Mouse (Mus musculus): ENCODE results near the gene Elp4. TPM values are rescaled to one million over a fixed set of nuclear protein-coding genes. Genes with fewer than 3 reads are reported as not detected.

The Elp4 gene
- polyA plus RNA-seq, 1 experiment from 2014 or later = 47.4 TPM

DNA sequence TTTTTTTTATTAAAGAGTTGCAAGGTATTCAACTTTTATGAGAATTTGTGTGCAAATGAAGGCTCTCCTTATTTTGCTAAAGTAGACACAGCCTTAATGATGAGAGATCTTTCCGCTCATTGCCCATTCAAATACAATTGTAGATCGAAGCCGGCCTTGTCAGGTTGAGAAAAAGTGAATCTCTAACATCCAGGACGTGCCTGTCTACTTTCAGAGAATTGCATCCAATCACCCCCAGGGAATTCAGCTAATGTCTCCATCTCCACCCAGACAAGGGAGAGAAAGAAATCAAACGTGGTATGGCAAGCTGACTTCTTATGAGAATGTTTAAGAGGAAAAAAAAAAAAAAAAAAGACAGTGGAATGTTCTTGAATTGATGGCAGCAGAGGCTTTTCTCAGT is 239.4 kb downstream of the Elp4 start:
- no peak for ATAC-seq (ENCODE audit: low FRiP score, low read depth)
- Histone ChIP-seq H3K36me3 (no peaks in the 10 kb centered on the region), H3K9me3 (no peaks in the 10 kb centered on the region), H3K9ac (no peak overlapping the region), H3K27ac (no peak overlapping the region), H3K4me2 (replicated peaks) (no peak overlapping the region), H3K27me3 (replicated peaks) (peaks cover 99% of the 10 kb centered on the region), H3K4me3 (no peak overlapping the region), H3K4me1 (peaks cover 35% of the 10 kb centered on the region)
- 10% methylated on average over 5 of the region's 5 CpGs for WGBS

DNA sequence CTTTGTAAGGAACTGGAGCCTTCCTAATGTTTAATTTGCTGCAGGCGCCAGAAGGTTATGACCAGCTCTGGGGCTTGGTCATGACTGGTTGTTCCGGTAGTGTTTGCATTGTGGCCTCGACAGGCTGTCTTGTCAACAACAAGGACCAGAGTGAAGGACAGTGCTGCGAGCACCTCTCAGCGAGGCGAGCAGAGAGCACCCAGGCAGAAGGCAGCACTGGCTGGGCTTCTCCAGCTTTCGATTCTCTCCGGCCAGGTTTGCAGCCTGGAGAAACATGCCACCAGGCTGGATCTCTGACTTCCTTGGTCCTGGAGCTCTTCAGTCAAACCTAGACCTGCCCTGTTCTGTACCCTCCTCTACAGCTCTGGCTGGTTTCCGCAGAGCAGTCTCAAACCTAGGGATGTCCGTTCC is 241.3 kb downstream of the Elp4 start:
- Histone ChIP-seq H3K9ac (no peak overlapping the region), H3K27ac (no peak overlapping the region), H3K9me3 (no peaks in the 10 kb centered on the region), H3K4me3 (no peak overlapping the region), H3K27me3 (replicated peaks) (peaks cover 99% of the 10 kb centered on the region), H3K4me2 (replicated peaks) (no peak overlapping the region), H3K36me3 (no peaks in the 10 kb centered on the region), H3K4me1 (peaks cover 25% of the 10 kb centered on the region)
- no peak for ATAC-seq (ENCODE audit: low FRiP score, low read depth)
- WGBS = 8% methylated on average over 10 of the region's 10 CpGs

GRCm38 (mm10) chr2:105662606-105663005 is 241.8 kb downstream of the Elp4 start:
- no peak for ATAC-seq (ENCODE audit: low FRiP score, low read depth)
- Histone ChIP-seq H3K4me1 (peaks cover 25% of the 10 kb centered on the region), H3K36me3 (no peaks in the 10 kb centered on the region)

GRCm38 (mm10) chr2:105662121-105662520 is 242.2 kb downstream of the Elp4 start:
- no peak for ATAC-seq (ENCODE audit: low FRiP score, low read depth)
- Histone ChIP-seq H3K27ac (no peak overlapping the region), H3K9ac (no peak overlapping the region), H3K9me3 (no peaks in the 10 kb centered on the region), H3K4me2 (replicated peaks) (peak overlapping the region; percentile 52; the same call in 1 of the 2 replicates), H3K4me3 (no peak overlapping the region), H3K4me1 (peaks cover 24% of the 10 kb centered on the region), H3K36me3 (no peaks in the 10 kb centered on the region), H3K27me3 (replicated peaks) (peaks cover 94% of the 10 kb centered on the region)
- WGBS = 3% methylated on average over 16 of the region's 16 CpGs

More at GRCm38 (mm10) chr2:105662606-105663005, 241.8 kb downstream of the Elp4 start:
- H3K9me3 ChIP-seq = no peaks in the 10 kb centered on the region
- H3K27ac ChIP-seq = no peak overlapping the region
- 4% methylated on average over 7 of the region's 7 CpGs for WGBS
- H3K9ac ChIP-seq = no peak overlapping the region
- H3K4me2 ChIP-seq (replicated peaks) = no peak overlapping the region
- no peak overlapping the region for H3K4me3 ChIP-seq
- peaks cover 94% of the 10 kb centered on the region for H3K27me3 ChIP-seq (replicated peaks)

GRCm38 (mm10) chr2:105661623-105662066 is 242.7 kb downstream of the Elp4 start:
- Histone ChIP-seq H3K27me3 (replicated peaks) (peaks cover 92% of the 10 kb centered on the region), H3K27ac (no peak overlapping the region), H3K36me3 (no peaks in the 10 kb centered on the region), H3K9ac (no peak overlapping the region), H3K4me2 (replicated peaks) (peak overlapping the region; percentile 52; the same call in 1 of the 2 replicates), H3K4me1 (peaks cover 19% of the 10 kb centered on the region), H3K4me3 (no peak overlapping the region), H3K9me3 (no peaks in the 10 kb centered on the region)
- WGBS = under 1% methylated on average over 18 of the region's 18 CpGs
- no peak for ATAC-seq (ENCODE audit: low FRiP score, low read depth)

DNA sequence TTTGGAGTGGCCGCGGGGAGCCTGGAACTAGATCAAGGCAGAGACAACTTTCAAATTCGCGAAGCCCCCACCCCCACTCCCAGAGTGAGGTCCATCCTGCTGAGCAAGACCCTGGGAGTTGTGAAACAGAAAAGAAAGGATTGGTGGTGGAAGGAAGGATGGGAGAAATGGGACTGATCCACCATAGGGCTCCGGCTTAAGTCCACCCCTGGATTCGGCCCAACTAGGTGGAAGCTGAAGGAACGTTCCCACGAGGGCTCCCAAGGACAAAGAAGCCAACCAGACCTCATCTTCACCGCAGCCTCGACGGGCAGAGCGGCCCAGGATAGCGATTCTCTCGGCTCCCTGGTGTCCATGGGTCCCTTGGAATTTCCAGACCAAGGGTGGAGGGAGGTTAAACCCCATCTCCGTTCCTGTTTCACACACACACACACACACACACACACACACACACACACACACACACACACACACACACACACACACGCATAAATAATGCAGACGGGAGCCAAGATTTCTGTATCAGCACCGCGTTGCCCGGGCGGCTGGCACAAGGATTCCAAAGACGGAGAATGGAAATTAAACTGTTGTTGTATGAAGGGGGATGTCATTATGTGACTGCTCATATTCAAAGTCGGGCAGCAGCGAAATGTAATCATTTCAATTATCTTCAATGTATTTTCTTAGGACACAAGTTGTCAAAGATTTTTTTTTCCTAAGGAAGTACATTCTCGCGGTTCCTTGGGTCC is 243.3 kb downstream of the Elp4 start:
- Histone ChIP-seq H3K4me2 (replicated peaks) (peak overlapping the region; percentile 52), H3K4me3 (peak overlapping the region; percentile 18), H3K27me3 (replicated peaks) (peaks cover 90% of the 10 kb centered on the region), H3K27ac (no peak overlapping the region), H3K9ac (no peak overlapping the region), H3K9me3 (no peaks in the 10 kb centered on the region), H3K4me1 (peaks cover 18% of the 10 kb centered on the region), H3K36me3 (no peaks in the 10 kb centered on the region)
- peak; percentile 42 for ATAC-seq (ENCODE audit: low FRiP score, low read depth)
- 1% methylated on average over 26 of the region's 26 CpGs for WGBS

GRCm38 (mm10) chr2:105659926-105660873 is 244.2 kb downstream of the Elp4 start:
- peaks cover 86% of the 10 kb centered on the region for H3K27me3 ChIP-seq (replicated peaks)
- H3K4me2 ChIP-seq (replicated peaks) = peak overlapping the region; percentile 52
- no peak overlapping the region for H3K27ac ChIP-seq
- H3K36me3 ChIP-seq = no peaks in the 10 kb centered on the region
- H3K9ac ChIP-seq = no peak overlapping the region
- H3K4me3 ChIP-seq = peak overlapping the region; percentile 18
- H3K4me1 ChIP-seq = peaks cover 18% of the 10 kb centered on the region
- peak; percentile 80 for ATAC-seq (ENCODE audit: low FRiP score, low read depth)
- WGBS = 2% methylated on average over 41 of the region's 41 CpGs
- no peaks in the 10 kb centered on the region for H3K9me3 ChIP-seq

GRCm38 (mm10) chr2:105659350-105659749 is 245.0 kb downstream of the Elp4 start:
- H3K4me2 ChIP-seq (replicated peaks) = peak overlapping the region; percentile 52; the same call in 1 of the 2 replicates
- no peak for ATAC-seq (ENCODE audit: low FRiP score, low read depth)

DNA sequence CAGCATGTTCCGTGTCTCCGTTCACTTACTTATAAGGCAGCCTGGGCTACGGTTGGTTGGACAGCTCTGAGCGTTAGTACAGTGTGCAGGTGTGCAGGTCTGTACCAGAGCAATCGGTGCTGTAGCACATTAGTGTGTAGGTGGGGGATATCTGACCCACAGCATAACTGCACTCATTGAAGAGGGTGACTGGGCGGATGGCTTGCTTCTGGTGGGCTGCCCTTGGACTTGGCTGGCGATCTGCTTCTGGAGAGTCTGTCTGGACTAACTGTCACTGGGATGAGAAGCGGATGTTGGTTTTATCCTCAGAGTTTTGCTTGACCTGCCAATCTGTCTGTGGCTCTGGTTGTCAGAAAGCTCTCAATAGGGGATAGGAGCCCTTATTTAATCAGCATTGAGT is 247.9 kb downstream of the Elp4 start:
- WGBS = 89% methylated on average over 8 of the region's 8 CpGs
- H3K27me3 ChIP-seq (replicated peaks) = peaks cover 49% of the 10 kb centered on the region
- ATAC-seq (ENCODE audit: low FRiP score, low read depth) = no peak

More at GRCm38 (mm10) chr2:105659350-105659749, 245.0 kb downstream of the Elp4 start:
- H3K27ac ChIP-seq = no peak overlapping the region
- peaks cover 78% of the 10 kb centered on the region for H3K27me3 ChIP-seq (replicated peaks)
- no peak overlapping the region for H3K4me3 ChIP-seq
- no peak overlapping the region for H3K9ac ChIP-seq
- H3K9me3 ChIP-seq = no peaks in the 10 kb centered on the region
- H3K4me1 ChIP-seq = peaks cover 18% of the 10 kb centered on the region
- 7% methylated on average over 9 of the region's 9 CpGs for WGBS
- no peaks in the 10 kb centered on the region for H3K36me3 ChIP-seq

More for the DNA sequence above, 247.9 kb downstream of the Elp4 start:
- no peak overlapping the region for H3K4me2 ChIP-seq (replicated peaks)
- no peak overlapping the region for H3K27ac ChIP-seq
- no peaks in the 10 kb centered on the region for H3K36me3 ChIP-seq
- no peaks in the 10 kb centered on the region for H3K9me3 ChIP-seq
- H3K4me1 ChIP-seq = peaks cover 18% of the 10 kb centered on the region
- H3K9ac ChIP-seq = no peak overlapping the region
- H3K4me3 ChIP-seq = no peak overlapping the region

Other genes with a start within 250 kb of the Elp4 start
- 23.8 and 25.7 TPM in 2 replicates for gene Pax6, start 235.7 kb downstream of the Elp4 start, polyA plus RNA-seq (2016; fragmentation: Nextera tagmentation; extraction: Ambion mirVana)
- gene Immp1l, start 74 bp upstream of the Elp4 start, polyA plus RNA-seq (2016; fragmentation: Nextera tagmentation; extraction: Ambion mirVana) = 104 and 106 TPM in 2 replicates
- 44.1 and 44.2 TPM in 2 replicates for gene Dnajc24, start 99.0 kb upstream of the Elp4 start, polyA plus RNA-seq (2016; fragmentation: Nextera tagmentation; extraction: Ambion mirVana)